Mouse (Mus musculus) lung, postnatal 0 days (tissue): ENCODE results near the gene Lamtor3.

ENCODE experiments used
- CTCF ChIP-seq: IDR thresholded peaks from 2 replicates; pipeline ENCODE4 v1.5.1; 2016; ENCODE audit warnings: antibody characterized with exemption, mild to moderate bottlenecking
- EP300 ChIP-seq: IDR thresholded peaks from 2 replicates; pipeline ENCODE4 v1.6.1; 2016; ENCODE audit warnings: antibody characterized with exemption, mild to moderate bottlenecking, control low read depth

- no peak for TF ChIP-seq CTCF
- TF ChIP-seq EP300 = no peak
These were observed 18.2 kb upstream of the Lamtor3 start for GRCm38 (mm10) chr3:137900149-137900548.
